Comparison of ENCODE assay signal across 8 mouse cellular contexts in genomic region chr7:28893643-28894265, GRCm38 (mm10). TPM values are rescaled to one million over a fixed set of nuclear protein-coding genes. Genes with fewer than 3 reads are reported as not detected.
DNase-seq lines count a peak whose midpoint lies in the region; ATAC-seq lines count a peak whose summit lies in the region.

No protein-coding gene starts in this region.

- no peak for ATAC-seq in neural tube, embryonic 15.5 days (ENCODE audit: low FRiP score)
- 0 out of 2 replicates have a peak, but pooled peaks have one; percentile 36 for ATAC-seq in heart, embryonic 15.5 days (replicated peaks; ENCODE audit: insufficient number of reproducible peaks, insufficient read depth, low FRiP score, low read depth)
- no peak for ATAC-seq in erythroblast, adult 5-6 weeks (replicated peaks; ENCODE audit: low FRiP score, poor library complexity, severe bottlenecking)

- H3K4me3 ChIP-seq in neural tube, embryonic 15.5 days (replicated peaks): no peak overlapping the region
- no peak overlapping the region for H3K4me3 ChIP-seq in heart, embryonic 15.5 days

- H3K4me2 ChIP-seq in neural tube, embryonic 15.5 days: no peak overlapping the region
- H3K4me2 ChIP-seq in heart, embryonic 15.5 days: no peak overlapping the region

- H3K9ac ChIP-seq in neural tube, embryonic 15.5 days (replicated peaks): no peak overlapping the region
- H3K9ac ChIP-seq in heart, embryonic 15.5 days: no peak overlapping the region

- peak; percentile 56 for DNase-seq in neural tube, embryonic 10.5 days (ENCODE audit: extremely low spot score, low spot score)
- DNase-seq in brain, adult 2 months (ENCODE audit: low read depth, low spot score): peak; percentile 59
- peak; percentile 54 to 75 for DNase-seq in kidney, postnatal 36 days
- peak; percentile 68 for DNase-seq in mesoderm, embryonic 11.5 days (ENCODE audit: low read depth, low spot score)
- no peak for DNase-seq in right cerebral cortex, postnatal 25 days

- peaks cover 19% of the 10 kb centered on the region for H3K27me3 ChIP-seq in neural tube, embryonic 15.5 days (replicated peaks)
- H3K27me3 ChIP-seq in heart, embryonic 15.5 days: peaks cover 11% of the 10 kb centered on the region; the same call in 1 of the 2 replicates

- H3K36me3 ChIP-seq in neural tube, embryonic 15.5 days: peaks cover 75% of the 10 kb centered on the region
- H3K36me3 ChIP-seq in heart, embryonic 15.5 days: peaks cover 79% of the 10 kb centered on the region

- H3K9me3 ChIP-seq in neural tube, embryonic 15.5 days (replicated peaks): no peaks in the 10 kb centered on the region
- H3K9me3 ChIP-seq in heart, embryonic 15.5 days (replicated peaks): no peaks in the 10 kb centered on the region

- H3K4me1 ChIP-seq in neural tube, embryonic 15.5 days: peaks cover 4% of the 10 kb centered on the region
- peaks cover 44% of the 10 kb centered on the region for H3K4me1 ChIP-seq in heart, embryonic 15.5 days (replicated peaks)

- H3K27ac ChIP-seq in neural tube, embryonic 15.5 days (replicated peaks): no peak overlapping the region
- peak overlapping the region; percentile 69 for H3K27ac ChIP-seq in heart, embryonic 15.5 days

- 56% methylated on average over 7 of the region's 7 CpGs for WGBS in neural tube, embryonic 15.5 days
- WGBS in heart, embryonic 15.5 days: 27% methylated on average over 7 of the region's 7 CpGs

RNA-seq across cellular contexts. Expression of gene Capn12, which starts 12.5 kb away (rescaled TPM):
- 0.35 and 0.60 TPM in 2 replicates for polyA plus RNA-seq in neural tube, embryonic 15.5 days (2015; fragmentation: Nextera tagmentation; extraction: Ambion mirVana)
- 0.33 and 0.42 TPM in 2 replicates for polyA plus RNA-seq in heart, embryonic 15.5 days (2015; fragmentation: Nextera tagmentation; extraction: Ambion mirVana)
- not detected in 2 replicates for total RNA-seq in erythroblast, adult 5-6 weeks (2015; ENCODE audit: low replicate concordance)
- total RNA-seq in erythroblast, adult 5-6 weeks (2017; ENCODE audit: low replicate concordance): 0.26 and 0.42 TPM in 2 replicates

RNA-seq across cellular contexts. Expression of gene Lgals7, which starts 30.1 kb away (rescaled TPM):
- 3.3 and 4.8 TPM in 2 replicates for polyA plus RNA-seq in neural tube, embryonic 15.5 days (2015; fragmentation: Nextera tagmentation; extraction: Ambion mirVana)
- polyA plus RNA-seq in heart, embryonic 15.5 days (2015; fragmentation: Nextera tagmentation; extraction: Ambion mirVana): 1.7 and 2.7 TPM in 2 replicates
- total RNA-seq in erythroblast, adult 5-6 weeks (2015; ENCODE audit: low replicate concordance): not detected in 2 replicates
- not detected in 2 replicates for total RNA-seq in erythroblast, adult 5-6 weeks (2017; ENCODE audit: low replicate concordance)
